Mouse (Mus musculus) liver, adult 2 months (tissue): ENCODE results near the gene Coro1a. TPM values are rescaled to one million over a fixed set of nuclear protein-coding genes. Genes with fewer than 3 reads are reported as not detected.

Source experiments
- DNase-seq: peaks from one replicate; pipeline ENCODE4 v3.0.0-alpha.2; 2011; ENCODE audit warnings: low read depth, low spot score; ENCODE audit errors: extremely low read depth
- H3K27ac ChIP-seq: fragments of 200-500 bp; replicated peaks from 2 replicates; pipeline ENCODE4 v1.5.1; 2012; ENCODE audit warnings: low read depth, mild to moderate bottlenecking, control low read depth, inconsistent platforms, low read length; ENCODE audit not compliant: insufficient read depth
- H3K27me3 ChIP-seq: fragments of 200-500 bp; 2 replicates; pipeline ENCODE4 v1.6.1; 2012; ENCODE audit warnings: mild to moderate bottlenecking, moderate library complexity, low read length, inconsistent platforms; ENCODE audit not compliant: control insufficient read depth, insufficient read depth
- H3K36me3 ChIP-seq: fragments of 200-500 bp; 2 replicates; pipeline ENCODE4 v1.6.1; 2012; ENCODE audit warnings: low read length, inconsistent platforms; ENCODE audit not compliant: control insufficient read depth, insufficient read depth
- H3K4me1 ChIP-seq: fragments of 200-500 bp; 2 replicates; pipeline ENCODE4 v1.6.1; 2011; ENCODE audit warnings: low read length; ENCODE audit not compliant: control insufficient read depth, insufficient read depth
- H3K4me3 ChIP-seq: fragments of 200-500 bp; 2 replicates; pipeline ENCODE4 v1.5.1; 2011; ENCODE audit warnings: low read depth, mild to moderate bottlenecking, control low read depth, low read length, moderate library complexity; ENCODE audit not compliant: insufficient read depth
- H3K79me2 ChIP-seq: fragments of 200-500 bp; 2 replicates; pipeline ENCODE4 v1.6.1; 2012; ENCODE audit warnings: inconsistent platforms, mild to moderate bottlenecking, low read length, moderate library complexity; ENCODE audit not compliant: control insufficient read depth, insufficient read depth
- H3K9ac ChIP-seq: fragments of 200-500 bp; 2 replicates; pipeline ENCODE4 v1.6.1; 2012; ENCODE audit warnings: low read depth, mild to moderate bottlenecking, control low read depth, inconsistent platforms, low read length
- CTCF ChIP-seq: fragments of 200-500 bp; IDR thresholded peaks from 2 replicates; pipeline ENCODE4 v1.5.1; 2011; ENCODE audit warnings: low read depth, low read length, control low read depth
- POLR2A ChIP-seq: fragments of 200-500 bp; IDR thresholded peaks from 2 replicates; pipeline ENCODE4 v1.6.1; 2011; ENCODE audit warnings: low read length, control low read depth; ENCODE audit not compliant: insufficient read depth; ENCODE audit errors: extremely low read depth
- WGBS: fragments of 180-500 bp; shearing (Covaris S2); methylation state at CpG from one replicate; pipeline ENCODE4 v1.1.7; 2018; 5-methylcytosine and 5-hydroxymethylcytosine counted together
- polyA plus RNA-seq: library from polyadenylated mRNA; depleted of rRNA; stranded (reverse); fragments of >200 nt; gene quantifications from 2 replicates; pipeline ENCODE4 v1.2.3, GENCODE M21; 2012; rRNA removed
- total RNA-seq: library from RNA; depleted of rRNA; stranded (reverse); fragments of >200 nt; gene quantifications from 2 replicates; pipeline ENCODE4 v1.2.3, GENCODE M21; 2014; rRNA removed

The Coro1a gene
- total and polyA plus RNA-seq, 2 experiments = 7.7 to 22.7 TPM

DNA sequence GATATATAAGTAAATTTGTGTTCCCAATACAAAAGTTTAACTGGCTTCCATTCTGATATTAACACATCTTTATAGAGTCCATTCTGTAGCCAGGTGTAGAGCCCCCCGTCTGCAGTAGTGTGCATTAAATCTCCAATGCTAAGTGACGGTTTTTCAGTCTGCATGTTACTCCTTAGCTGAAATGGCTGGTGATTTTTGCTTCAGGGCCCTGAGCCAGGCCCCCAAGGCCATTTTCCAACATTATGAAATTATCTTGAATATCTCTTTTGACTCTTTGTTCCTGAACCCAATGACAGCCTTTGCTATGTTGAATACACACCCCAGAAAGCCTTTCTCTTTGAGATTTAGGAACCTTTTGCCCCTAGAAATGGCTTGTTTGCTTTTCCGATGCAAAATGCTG is 47.8 kb downstream of the Coro1a start:
- Histone ChIP-seq H3K27me3 (no peaks in the 10 kb centered on the region), H3K4me1 (no peaks in the 10 kb centered on the region; the same call in 1 of the 2 replicates), H3K27ac (no peak overlapping the region), H3K36me3 (peaks cover 20% of the 10 kb centered on the region), H3K4me3 (no peak overlapping the region), H3K79me2 (peaks cover 2% of the 10 kb centered on the region; the same call in 1 of the 2 replicates), H3K9ac (no peak overlapping the region)
- 98% methylated on average over 3 of the region's 3 CpGs for WGBS
- no peak for DNase-seq
- TF ChIP-seq CTCF (no peak), POLR2A (no peak)

DNA sequence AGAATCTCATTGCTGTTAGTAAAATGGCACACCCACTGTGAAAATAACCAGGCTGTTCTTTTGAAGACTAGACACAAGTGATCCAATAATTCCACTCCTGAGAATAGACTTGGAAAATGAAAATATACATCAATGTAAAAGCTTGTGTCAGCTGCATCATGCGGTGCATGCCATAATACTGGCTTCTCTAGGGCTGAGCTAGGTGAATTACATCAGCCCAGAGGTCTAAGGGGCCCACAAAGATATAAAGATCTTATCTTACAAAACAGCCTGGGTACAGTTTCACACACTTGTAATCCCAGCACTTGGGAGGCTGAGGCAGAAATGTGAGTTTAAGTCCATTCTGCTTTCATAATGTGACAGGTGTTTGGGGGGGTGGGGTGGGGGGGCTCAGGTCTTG is 50.1 kb downstream of the Coro1a start:
- no peak overlapping the region for H3K9ac ChIP-seq
- no peaks in the 10 kb centered on the region for H3K27me3 ChIP-seq
- H3K4me1 ChIP-seq = peaks cover 2% of the 10 kb centered on the region
- 100% methylated on average over 1 of the region's 1 CpGs for WGBS
- peaks cover 4% of the 10 kb centered on the region for H3K36me3 ChIP-seq
- H3K4me3 ChIP-seq = no peak overlapping the region
- peaks cover 2% of the 10 kb centered on the region; the same call in 1 of the 2 replicates for H3K79me2 ChIP-seq
- TF ChIP-seq POLR2A (no peak), CTCF (no peak)
- no peak for DNase-seq
- H3K27ac ChIP-seq = no peak overlapping the region

DNA sequence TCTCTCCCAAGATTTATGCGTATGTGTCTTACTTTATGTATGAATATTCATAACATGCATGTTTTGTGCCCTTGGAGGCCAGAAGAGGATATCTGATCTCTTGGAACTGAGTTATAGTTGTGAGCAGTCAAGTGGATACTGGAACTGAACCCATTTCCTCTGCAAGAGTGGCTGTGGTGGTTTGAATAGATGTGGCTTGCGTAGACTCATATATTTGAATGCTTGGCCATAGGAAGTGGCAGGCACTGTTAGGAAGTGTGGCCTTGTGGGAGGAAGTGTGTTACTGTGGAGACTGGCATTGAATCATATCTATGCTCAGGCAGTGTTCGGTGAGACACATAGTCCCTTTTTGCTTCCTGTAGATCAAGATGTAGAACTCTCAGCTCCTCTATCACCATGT is 51.9 kb downstream of the Coro1a start:
- Histone ChIP-seq H3K4me3 (no peak overlapping the region), H3K4me1 (peaks cover 2% of the 10 kb centered on the region), H3K9ac (no peak overlapping the region), H3K36me3 (no peaks in the 10 kb centered on the region), H3K79me2 (peaks cover 7% of the 10 kb centered on the region; the same call in 1 of the 2 replicates), H3K27me3 (no peaks in the 10 kb centered on the region), H3K27ac (0 out of 2 replicates have a peak overlapping the region, but pooled peaks have one; percentile 6)
- no peak for DNase-seq
- WGBS = 88% methylated on average over 3 of the region's 3 CpGs
- TF ChIP-seq CTCF (no peak), POLR2A (no peak)

DNA sequence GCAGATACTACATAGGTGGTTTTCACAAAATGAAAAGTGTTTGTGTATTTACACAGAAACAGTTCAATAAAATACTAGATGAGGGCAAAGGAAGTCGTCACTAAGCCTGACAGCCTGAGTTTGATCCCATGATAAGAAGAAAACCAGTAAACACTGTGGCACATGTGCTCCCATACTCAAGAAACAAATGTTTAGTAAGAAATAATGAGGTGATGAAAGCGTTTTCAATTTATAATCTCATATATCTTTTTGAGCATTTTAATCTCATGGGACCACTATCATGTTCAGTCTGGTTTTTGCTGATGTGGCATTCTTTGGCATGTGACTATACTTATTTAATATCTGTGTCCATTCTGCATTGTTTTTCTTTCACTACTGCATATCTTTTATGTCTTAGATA is 53.6 kb downstream of the Coro1a start:
- Histone ChIP-seq H3K9ac (no peak overlapping the region), H3K27me3 (no peaks in the 10 kb centered on the region), H3K27ac (no peak overlapping the region), H3K4me1 (peaks cover 5% of the 10 kb centered on the region), H3K4me3 (no peak overlapping the region), H3K79me2 (peaks cover 7% of the 10 kb centered on the region; the same call in 1 of the 2 replicates), H3K36me3 (no peaks in the 10 kb centered on the region)
- no peak for DNase-seq
- TF ChIP-seq CTCF (no peak), POLR2A (no peak)
- WGBS = 44% methylated on average over 2 of the region's 2 CpGs

DNA sequence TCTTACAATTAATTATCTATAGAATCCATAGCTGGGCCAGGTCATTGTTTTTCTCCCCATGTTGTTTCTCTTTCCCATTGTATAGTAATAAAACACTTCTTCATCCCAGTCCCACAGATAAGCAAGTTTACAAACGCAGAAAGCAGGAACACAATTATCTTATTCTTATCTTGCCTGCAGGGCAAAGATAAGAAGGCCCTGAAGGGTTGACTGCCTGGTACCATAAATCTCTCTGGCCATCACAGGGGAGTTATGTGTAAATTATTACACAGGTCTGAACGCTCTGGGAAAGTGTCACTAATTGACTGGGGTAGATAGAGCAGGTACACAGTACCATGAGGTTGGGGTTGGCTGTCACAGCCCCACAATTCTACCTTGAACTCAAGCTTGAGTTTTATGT is 56.7 kb downstream of the Coro1a start:
- WGBS = 62% methylated on average over 2 of the region's 2 CpGs
- DNase-seq = no peak
- Histone ChIP-seq H3K4me3 (no peak overlapping the region), H3K4me1 (peaks cover 6% of the 10 kb centered on the region), H3K36me3 (no peaks in the 10 kb centered on the region), H3K79me2 (peaks cover 7% of the 10 kb centered on the region; the same call in 1 of the 2 replicates), H3K27ac (no peak overlapping the region), H3K9ac (no peak overlapping the region), H3K27me3 (no peaks in the 10 kb centered on the region)
- TF ChIP-seq POLR2A (no peak), CTCF (no peak)

Other genes with a start within 250 kb of the Coro1a start
- 5.0 TPM in 1 of 2 replicates, not detected in the other for gene Atp2a1, start 244.7 kb downstream of the Coro1a start, total RNA-seq
- 0.21 and 0.34 TPM in 2 replicates for gene Atp2a1, start 244.7 kb downstream of the Coro1a start, polyA plus RNA-seq
- 4.6 and 7.7 TPM in 2 replicates for gene Sh2b1, start 232.4 kb downstream of the Coro1a start, total RNA-seq
- 36.2 and 43.1 TPM in 2 replicates for gene Sh2b1, start 232.4 kb downstream of the Coro1a start, polyA plus RNA-seq
- gene Tufm, start 220.4 kb downstream of the Coro1a start, total RNA-seq = 90.8 and 94.4 TPM in 2 replicates
- 163 TPM in 2 replicates for gene Tufm, start 220.4 kb downstream of the Coro1a start, polyA plus RNA-seq
- gene Atxn2l, start 204.3 kb downstream of the Coro1a start, total RNA-seq = 4.6 and 6.4 TPM in 2 replicates
- 42.9 and 81.3 TPM in 2 replicates for gene Atxn2l, start 204.3 kb downstream of the Coro1a start, polyA plus RNA-seq
- 79.4 and 85.6 TPM in 2 replicates for gene Eif3c, start 141.4 kb downstream of the Coro1a start, total RNA-seq
- 54.2 and 64.1 TPM in 2 replicates for gene Eif3c, start 141.4 kb downstream of the Coro1a start, polyA plus RNA-seq
- 0.74 and 1.6 TPM in 2 replicates for gene Apobr, start 122.8 kb downstream of the Coro1a start, total RNA-seq
- 0.58 and 1.0 TPM in 2 replicates for gene Apobr, start 122.8 kb downstream of the Coro1a start, polyA plus RNA-seq
- 7.1 and 9.5 TPM in 2 replicates for gene Cln3, start 122.0 kb downstream of the Coro1a start, total RNA-seq
- 40.9 and 57.0 TPM in 2 replicates for gene Cln3, start 122.0 kb downstream of the Coro1a start, polyA plus RNA-seq
- not detected in 2 replicates for gene Il27, start 112.8 kb downstream of the Coro1a start, total RNA-seq
- gene Il27, start 112.8 kb downstream of the Coro1a start, polyA plus RNA-seq = 0.31 TPM in 1 of 2 replicates, not detected in the other
- gene Nupr1, start 76.9 kb downstream of the Coro1a start, total RNA-seq = 3.0 and 3.2 TPM in 2 replicates
- 1.2 TPM in 2 replicates for gene Nupr1, start 76.9 kb downstream of the Coro1a start, polyA plus RNA-seq
- 7.7 and 10.7 TPM in 2 replicates for gene Sgf29, start 58.5 kb downstream of the Coro1a start, total RNA-seq
- gene Sgf29, start 58.5 kb downstream of the Coro1a start, polyA plus RNA-seq = 34.7 and 54.2 TPM in 2 replicates
- 661 and 727 TPM in 2 replicates for gene Sult1a1, start 31.4 kb downstream of the Coro1a start, total RNA-seq
- 566 and 586 TPM in 2 replicates for gene Sult1a1, start 31.4 kb downstream of the Coro1a start, polyA plus RNA-seq
- 15.6 and 20.5 TPM in 2 replicates for gene Bola2, start 12.4 kb downstream of the Coro1a start, total RNA-seq
- gene Bola2, start 12.4 kb downstream of the Coro1a start, polyA plus RNA-seq = 35.6 and 37.7 TPM in 2 replicates
- 4.1 and 4.6 TPM in 2 replicates for gene Slx1b, start 12.0 kb downstream of the Coro1a start, total RNA-seq
- gene Slx1b, start 12.0 kb downstream of the Coro1a start, polyA plus RNA-seq = 11.3 and 15.4 TPM in 2 replicates
- gene Mapk3, start 51.8 kb upstream of the Coro1a start, total RNA-seq = 10.4 and 14.8 TPM in 2 replicates
- 68.7 and 70.7 TPM in 2 replicates for gene Mapk3, start 51.8 kb upstream of the Coro1a start, polyA plus RNA-seq
- gene Gdpd3, start 58.5 kb upstream of the Coro1a start, total RNA-seq = 0.46 and 2.3 TPM in 2 replicates
- gene Gdpd3, start 58.5 kb upstream of the Coro1a start, polyA plus RNA-seq = 8.0 and 9.0 TPM in 2 replicates
- 26.4 and 35.2 TPM in 2 replicates for gene Ypel3, start 69.2 kb upstream of the Coro1a start, total RNA-seq
- gene Ypel3, start 69.2 kb upstream of the Coro1a start, polyA plus RNA-seq = 119 and 144 TPM in 2 replicates
- 0.13 and 0.18 TPM in 2 replicates for gene Tbx6, start 73.7 kb upstream of the Coro1a start, total RNA-seq
- gene Tbx6, start 73.7 kb upstream of the Coro1a start, polyA plus RNA-seq = 0.71 and 1.1 TPM in 2 replicates
- 45.8 and 52.8 TPM in 2 replicates for gene Ppp4c, start 84.7 kb upstream of the Coro1a start, total RNA-seq
- gene Ppp4c, start 84.7 kb upstream of the Coro1a start, polyA plus RNA-seq = 81.2 and 97.2 TPM in 2 replicates
- gene Fam57b, start 89.9 kb upstream of the Coro1a start, total RNA-seq = not detected in 2 replicates
- gene Fam57b, start 89.9 kb upstream of the Coro1a start, polyA plus RNA-seq = 0.06 and 0.44 TPM in 2 replicates
- not detected in 2 replicates for gene 4930451I11Rik, start 123.9 kb upstream of the Coro1a start, total RNA-seq
- not detected in 2 replicates for gene 4930451I11Rik, start 123.9 kb upstream of the Coro1a start, polyA plus RNA-seq
- not detected in 2 replicates for gene Doc2a, start 139.6 kb upstream of the Coro1a start, total RNA-seq
- gene Doc2a, start 139.6 kb upstream of the Coro1a start, polyA plus RNA-seq = not detected in 2 replicates
- 1.0 and 1.5 TPM in 2 replicates for gene Hirip3, start 154.2 kb upstream of the Coro1a start, total RNA-seq
- 1.00 and 2.4 TPM in 2 replicates for gene Hirip3, start 154.2 kb upstream of the Coro1a start, polyA plus RNA-seq
- 2.5 and 4.8 TPM in 2 replicates for gene Ino80e, start 154.6 kb upstream of the Coro1a start, total RNA-seq
- 16.3 and 18.5 TPM in 2 replicates for gene Ino80e, start 154.6 kb upstream of the Coro1a start, polyA plus RNA-seq
- gene Taok2, start 176.9 kb upstream of the Coro1a start, total RNA-seq = 20.5 and 21.7 TPM in 2 replicates
- 28.5 and 42.7 TPM in 2 replicates for gene Taok2, start 176.9 kb upstream of the Coro1a start, polyA plus RNA-seq
- 78.4 and 98.6 TPM in 2 replicates for gene Tmem219, start 215.1 kb upstream of the Coro1a start, total RNA-seq
- 94.9 and 120 TPM in 2 replicates for gene Tmem219, start 215.1 kb upstream of the Coro1a start, polyA plus RNA-seq
- gene Kctd13, start 221.1 kb upstream of the Coro1a start, total RNA-seq = 2.1 and 3.4 TPM in 2 replicates
- 5.8 and 7.6 TPM in 2 replicates for gene Kctd13, start 221.1 kb upstream of the Coro1a start, polyA plus RNA-seq
- gene Asphd1, start 241.8 kb upstream of the Coro1a start, total RNA-seq = not detected in 2 replicates
- gene Asphd1, start 241.8 kb upstream of the Coro1a start, polyA plus RNA-seq = not detected in 2 replicates
- gene Sez6l2, start 242.8 kb upstream of the Coro1a start, total RNA-seq = 0.20 and 0.28 TPM in 2 replicates
- gene Sez6l2, start 242.8 kb upstream of the Coro1a start, polyA plus RNA-seq = 0.31 and 0.60 TPM in 2 replicates